Mouse (Mus musculus): ENCODE results near the gene Slc9b2. TPM values are rescaled to one million over a fixed set of nuclear protein-coding genes. Genes with fewer than 3 reads are reported as not detected.

The Slc9b2 gene
- polyA plus RNA-seq (2015; fragmentation: Nextera tagmentation; extraction: Ambion mirVana) = 0.60 and 1.3 TPM in 2 replicates

GRCm38 (mm10) chr3:135307411-135308259 is at the start of gene Slc9b2:
TSS of gene Slc9b2 (plus strand) at chr3:135307700.
- 9% methylated on average over 28 of the region's 28 CpGs for WGBS
- Histone ChIP-seq H3K27me3 (no peaks in the 10 kb centered on the region), H3K4me1 (peaks cover 13% of the 10 kb centered on the region), H3K27ac (replicated peaks) (no peak within 1 kb of the TSS), H3K9ac (replicated peaks) (peak within 1 kb of the TSS; percentile 37), H3K9me3 (no peaks in the 10 kb centered on the region), H3K4me3 (peak within 1 kb of the TSS; percentile 37), H3K4me2 (replicated peaks) (peak within 1 kb of the TSS; percentile 60), H3K36me3 (no peaks in the 10 kb centered on the region)
- ATAC-seq (replicated peaks) = peak; percentile 84

GRCm38 (mm10) chr3:135258919-135259318 is 48.6 kb upstream of the Slc9b2 start:
- no peak overlapping the region for H3K4me2 ChIP-seq (replicated peaks)
- no peak overlapping the region for H3K4me3 ChIP-seq
- H3K9ac ChIP-seq (replicated peaks) = no peak overlapping the region
- H3K27me3 ChIP-seq = no peaks in the 10 kb centered on the region
- ATAC-seq (replicated peaks) = no peak
- WGBS = 81% methylated on average over 10 of the region's 10 CpGs
- H3K4me1 ChIP-seq = no peaks in the 10 kb centered on the region
- peaks cover 31% of the 10 kb centered on the region for H3K36me3 ChIP-seq
- no peaks in the 10 kb centered on the region for H3K9me3 ChIP-seq
- no peak overlapping the region for H3K27ac ChIP-seq (replicated peaks)

- Histone ChIP-seq H3K4me3 (no peak overlapping the region), H3K27ac (replicated peaks) (no peak overlapping the region), H3K36me3 (peaks cover 31% of the 10 kb centered on the region), H3K4me1 (no peaks in the 10 kb centered on the region), H3K9me3 (no peaks in the 10 kb centered on the region), H3K9ac (replicated peaks) (no peak overlapping the region), H3K27me3 (no peaks in the 10 kb centered on the region), H3K4me2 (replicated peaks) (no peak overlapping the region)
- ATAC-seq (replicated peaks) = no peak
- WGBS = 87% methylated on average over 7 of the region's 7 CpGs
Measured at GRCm38 (mm10) chr3:135260233-135260632, 47.3 kb upstream of the Slc9b2 start.

GRCm38 (mm10) chr3:135268616-135269015 is 38.9 kb upstream of the Slc9b2 start:
- H3K4me3 ChIP-seq = no peak overlapping the region
- no peak for ATAC-seq (replicated peaks)
- no peaks in the 10 kb centered on the region for H3K27me3 ChIP-seq
- peaks cover 18% of the 10 kb centered on the region for H3K36me3 ChIP-seq
- H3K9me3 ChIP-seq = no peaks in the 10 kb centered on the region
- no peaks in the 10 kb centered on the region for H3K4me1 ChIP-seq
- H3K4me2 ChIP-seq (replicated peaks) = no peak overlapping the region
- H3K9ac ChIP-seq (replicated peaks) = no peak overlapping the region
- 86% methylated on average over 5 of the region's 5 CpGs for WGBS
- H3K27ac ChIP-seq (replicated peaks) = no peak overlapping the region

- Histone ChIP-seq H3K36me3 (peaks cover 18% of the 10 kb centered on the region), H3K4me1 (no peaks in the 10 kb centered on the region), H3K27me3 (no peaks in the 10 kb centered on the region), H3K4me3 (no peak overlapping the region), H3K4me2 (replicated peaks) (no peak overlapping the region), H3K9ac (replicated peaks) (no peak overlapping the region), H3K9me3 (no peaks in the 10 kb centered on the region), H3K27ac (replicated peaks) (no peak overlapping the region)
- WGBS = 93% methylated on average over 10 of the region's 10 CpGs
- ATAC-seq (replicated peaks) = no peak
Measured at GRCm38 (mm10) chr3:135269391-135269990, 38.0 kb upstream of the Slc9b2 start.

GRCm38 (mm10) chr3:135272627-135273026 is 34.9 kb upstream of the Slc9b2 start:
- no peaks in the 10 kb centered on the region for H3K27me3 ChIP-seq
- WGBS = 62% methylated on average over 12 of the region's 12 CpGs
- no peaks in the 10 kb centered on the region for H3K9me3 ChIP-seq
- no peaks in the 10 kb centered on the region for H3K4me1 ChIP-seq
- ATAC-seq (replicated peaks) = no peak; the same call in 1 of the 2 replicates
- H3K27ac ChIP-seq (replicated peaks) = no peak overlapping the region
- no peak overlapping the region for H3K4me2 ChIP-seq (replicated peaks)
- no peak overlapping the region for H3K4me3 ChIP-seq
- H3K36me3 ChIP-seq = peaks cover 11% of the 10 kb centered on the region; the same call in 1 of the 2 replicates
- no peak overlapping the region for H3K9ac ChIP-seq (replicated peaks)

- Histone ChIP-seq H3K4me3 (no peak overlapping the region), H3K4me2 (replicated peaks) (no peak overlapping the region), H3K27me3 (no peaks in the 10 kb centered on the region), H3K9me3 (no peaks in the 10 kb centered on the region), H3K9ac (replicated peaks) (no peak overlapping the region), H3K4me1 (no peaks in the 10 kb centered on the region), H3K27ac (replicated peaks) (no peak overlapping the region), H3K36me3 (peaks cover 11% of the 10 kb centered on the region; the same call in 1 of the 2 replicates)
- 85% methylated on average over 13 of the region's 13 CpGs for WGBS
- ATAC-seq (replicated peaks) = no peak; the same call in 1 of the 2 replicates
Measured at GRCm38 (mm10) chr3:135273047-135273446, 34.5 kb upstream of the Slc9b2 start.

- Histone ChIP-seq H3K4me2 (replicated peaks) (no peak overlapping the region), H3K36me3 (no peaks in the 10 kb centered on the region), H3K4me1 (peaks cover 4% of the 10 kb centered on the region; the same call in 1 of the 2 replicates), H3K9me3 (no peaks in the 10 kb centered on the region), H3K9ac (replicated peaks) (no peak overlapping the region), H3K27me3 (no peaks in the 10 kb centered on the region), H3K27ac (replicated peaks) (no peak overlapping the region), H3K4me3 (no peak overlapping the region)
- WGBS = 81% methylated on average over 4 of the region's 4 CpGs
- peak; percentile 28; the same call in 1 of the 2 replicates for ATAC-seq (replicated peaks)
Measured at GRCm38 (mm10) chr3:135280160-135280559, 27.3 kb upstream of the Slc9b2 start.

GRCm38 (mm10) chr3:135280669-135281415 is 26.7 kb upstream of the Slc9b2 start, which contains the start of gene Bdh2:
TSS of gene Bdh2 (plus strand) at chr3:135281221.
- Histone ChIP-seq H3K27me3 (no peaks in the 10 kb centered on the region), H3K4me3 (no peak within 1 kb of the TSS), H3K4me2 (replicated peaks) (peak within 1 kb of the TSS; percentile 24; the same call in 1 of the 2 replicates), H3K27ac (replicated peaks) (peak within 1 kb of the TSS; percentile 6), H3K9me3 (no peaks in the 10 kb centered on the region), H3K4me1 (peaks cover 4% of the 10 kb centered on the region; the same call in 1 of the 2 replicates), H3K36me3 (no peaks in the 10 kb centered on the region), H3K9ac (replicated peaks) (peak within 1 kb of the TSS; percentile 22; the same call in 1 of the 2 replicates)
- 20% methylated on average over 14 of the region's 14 CpGs for WGBS
- ATAC-seq (replicated peaks) = peak; percentile 86

GRCm38 (mm10) chr3:135281701-135282100 is 25.8 kb upstream of the Slc9b2 start:
- Histone ChIP-seq H3K4me2 (replicated peaks) (no peak overlapping the region), H3K9me3 (no peaks in the 10 kb centered on the region), H3K27me3 (no peaks in the 10 kb centered on the region), H3K36me3 (no peaks in the 10 kb centered on the region), H3K9ac (replicated peaks) (no peak overlapping the region), H3K4me1 (peaks cover 4% of the 10 kb centered on the region; the same call in 1 of the 2 replicates), H3K4me3 (no peak overlapping the region), H3K27ac (replicated peaks) (no peak overlapping the region)
- 82% methylated on average over 8 of the region's 8 CpGs for WGBS
- ATAC-seq (replicated peaks) = no peak

GRCm38 (mm10) chr3:135285256-135285655 is 22.2 kb upstream of the Slc9b2 start:
- no peaks in the 10 kb centered on the region for H3K36me3 ChIP-seq
- WGBS = 85% methylated on average over 11 of the region's 11 CpGs
- no peak overlapping the region for H3K27ac ChIP-seq (replicated peaks)
- peaks cover 4% of the 10 kb centered on the region; the same call in 1 of the 2 replicates for H3K4me1 ChIP-seq
- H3K27me3 ChIP-seq = no peaks in the 10 kb centered on the region
- H3K4me3 ChIP-seq = no peak overlapping the region
- H3K4me2 ChIP-seq (replicated peaks) = no peak overlapping the region
- H3K9me3 ChIP-seq = no peaks in the 10 kb centered on the region
- H3K9ac ChIP-seq (replicated peaks) = no peak overlapping the region
- no peak for ATAC-seq (replicated peaks)

Measured in forebrain, embryonic 15.5 days (tissue).